Mouse (Mus musculus): ENCODE results near the gene Wipf1. TPM values are rescaled to one million over a fixed set of nuclear protein-coding genes. Genes with fewer than 3 reads are reported as not detected.
"Not testable (repeated sequence)": the region's sequence is repeated elsewhere in the genome, so short reads cannot be mapped to it uniquely, and the experiment has no call there.

Gene Wipf1
- polyA plus RNA-seq, 1 experiment from 2014 or later = 16.2 TPM

GRCm38 (mm10) chr2:73518966-73519365, 10.6 kb downstream of the Wipf1 start:
- H3K4me2 ChIP-seq (replicated peaks) = no peak overlapping the region; the same call in 1 of the 2 replicates
- H3K4me1 ChIP-seq = peaks cover 40% of the 10 kb centered on the region

GRCm38 (mm10) chr2:73518311-73518710, 11.2 kb downstream of the Wipf1 start:
- no peak overlapping the region for H3K4me2 ChIP-seq (replicated peaks)
- ATAC-seq (ENCODE audit: low FRiP score, low read depth) = no peak
- H3K4me1 ChIP-seq = peaks cover 42% of the 10 kb centered on the region
- no peaks in the 10 kb centered on the region for H3K9me3 ChIP-seq
- WGBS = 79% methylated on average over 2 of the region's 2 CpGs
- H3K9ac ChIP-seq = no peak overlapping the region
- H3K36me3 ChIP-seq = peaks cover 12% of the 10 kb centered on the region
- H3K27me3 ChIP-seq = no peaks in the 10 kb centered on the region
- H3K4me3 ChIP-seq = no peak overlapping the region
- H3K27ac ChIP-seq = peak overlapping the region; percentile 3; the same call in 1 of the 2 replicates

More at GRCm38 (mm10) chr2:73518966-73519365, 10.6 kb downstream of the Wipf1 start:
- 42% methylated on average over 5 of the region's 5 CpGs for WGBS
- no peaks in the 10 kb centered on the region for H3K9me3 ChIP-seq
- peaks cover 12% of the 10 kb centered on the region for H3K36me3 ChIP-seq
- H3K9ac ChIP-seq = no peak overlapping the region
- H3K4me3 ChIP-seq = no peak overlapping the region
- no peak for ATAC-seq (ENCODE audit: low FRiP score, low read depth)
- no peaks in the 10 kb centered on the region for H3K27me3 ChIP-seq
- peak overlapping the region; percentile 63; the same call in 1 of the 2 replicates for H3K27ac ChIP-seq

- WGBS = 90% methylated on average over 6 of the region's 6 CpGs
- Histone ChIP-seq H3K27me3 (no peaks in the 10 kb centered on the region), H3K27ac (no peak overlapping the region)
These were observed 15.4 kb downstream of the Wipf1 start for GRCm38 (mm10) chr2:73514178-73514577.

GRCm38 (mm10) chr2:73513204-73513749, 16.3 kb downstream of the Wipf1 start:
- H3K36me3 ChIP-seq = peaks cover 12% of the 10 kb centered on the region
- H3K9me3 ChIP-seq = no peaks in the 10 kb centered on the region
- no peak overlapping the region for H3K9ac ChIP-seq
- WGBS = 79% methylated on average over 2 of the region's 2 CpGs
- H3K27ac ChIP-seq = no peak overlapping the region
- peaks cover 35% of the 10 kb centered on the region for H3K4me1 ChIP-seq
- no peak for ATAC-seq (ENCODE audit: low FRiP score, low read depth)
- H3K4me2 ChIP-seq (replicated peaks) = no peak overlapping the region
- H3K27me3 ChIP-seq = no peaks in the 10 kb centered on the region
- no peak overlapping the region for H3K4me3 ChIP-seq

More at GRCm38 (mm10) chr2:73514178-73514577, 15.4 kb downstream of the Wipf1 start:
- Histone ChIP-seq H3K9ac (no peak overlapping the region), H3K4me2 (replicated peaks) (no peak overlapping the region), H3K4me3 (no peak overlapping the region), H3K36me3 (peaks cover 12% of the 10 kb centered on the region), H3K4me1 (peaks cover 33% of the 10 kb centered on the region), H3K9me3 (no peaks in the 10 kb centered on the region)
- no peak for ATAC-seq (ENCODE audit: low FRiP score, low read depth)

- no peaks in the 10 kb centered on the region for H3K9me3 ChIP-seq
- H3K9ac ChIP-seq = no peak overlapping the region
- no peaks in the 10 kb centered on the region for H3K27me3 ChIP-seq
- H3K4me2 ChIP-seq (replicated peaks) = no peak overlapping the region
- H3K4me3 ChIP-seq = no peak overlapping the region
- peaks cover 12% of the 10 kb centered on the region for H3K36me3 ChIP-seq
- H3K27ac ChIP-seq = 0 out of 2 replicates have a peak overlapping the region, but pooled peaks have one; percentile 10
- 80% methylated on average over 3 of the region's 3 CpGs for WGBS
- peaks cover 41% of the 10 kb centered on the region for H3K4me1 ChIP-seq
- no peak for ATAC-seq (ENCODE audit: low FRiP score, low read depth)
These were observed 17.5 kb downstream of the Wipf1 start for GRCm38 (mm10) chr2:73512044-73512443.

GRCm38 (mm10) chr2:73510731-73511360, 18.7 kb downstream of the Wipf1 start:
- no peak overlapping the region for H3K4me3 ChIP-seq
- no peak overlapping the region for H3K27ac ChIP-seq
- H3K9ac ChIP-seq = no peak overlapping the region
- H3K9me3 ChIP-seq = no peaks in the 10 kb centered on the region
- no peak overlapping the region for H3K4me2 ChIP-seq (replicated peaks)
- no peak for ATAC-seq (ENCODE audit: low FRiP score, low read depth)
- peaks cover 4% of the 10 kb centered on the region; the same call in 1 of the 2 replicates for H3K36me3 ChIP-seq
- H3K27me3 ChIP-seq = no peaks in the 10 kb centered on the region
- WGBS = 79% methylated on average over 7 of the region's 7 CpGs
- H3K4me1 ChIP-seq = peaks cover 44% of the 10 kb centered on the region

GRCm38 (mm10) chr2:73510025-73510288, 19.6 kb downstream of the Wipf1 start:
- Histone ChIP-seq H3K9ac (no peak overlapping the region), H3K36me3 (peaks cover 4% of the 10 kb centered on the region; the same call in 1 of the 2 replicates), H3K9me3 (no peaks in the 10 kb centered on the region), H3K27me3 (no peaks in the 10 kb centered on the region), H3K4me2 (replicated peaks) (no peak overlapping the region; the same call in 1 of the 2 replicates), H3K4me3 (no peak overlapping the region), H3K27ac (peak overlapping the region; percentile 88), H3K4me1 (peaks cover 48% of the 10 kb centered on the region)
- no peak for ATAC-seq (ENCODE audit: low FRiP score, low read depth)
- 71% methylated on average over 3 of the region's 3 CpGs for WGBS

- no peaks in the 10 kb centered on the region for H3K9me3 ChIP-seq
- H3K27ac ChIP-seq = peak overlapping the region; percentile 88
- H3K9ac ChIP-seq = no peak overlapping the region
- H3K4me2 ChIP-seq (replicated peaks) = peak overlapping the region; percentile 53
- H3K4me1 ChIP-seq = peaks cover 52% of the 10 kb centered on the region
- H3K36me3 ChIP-seq = peaks cover 4% of the 10 kb centered on the region; the same call in 1 of the 2 replicates
- ATAC-seq (ENCODE audit: low FRiP score, low read depth) = peak; percentile 77
- H3K27me3 ChIP-seq = no peaks in the 10 kb centered on the region
- no peak overlapping the region for H3K4me3 ChIP-seq
- WGBS = 23% methylated on average over 15 of the region's 15 CpGs
These were observed 20.1 kb downstream of the Wipf1 start for GRCm38 (mm10) chr2:73509248-73510024.

- Histone ChIP-seq H3K4me1 (peaks cover 45% of the 10 kb centered on the region), H3K9me3 (no peaks in the 10 kb centered on the region), H3K9ac (no peak overlapping the region), H3K4me3 (no peak overlapping the region), H3K27ac (no peak overlapping the region), H3K27me3 (no peaks in the 10 kb centered on the region), H3K4me2 (replicated peaks) (no peak overlapping the region), H3K36me3 (peaks cover 7% of the 10 kb centered on the region; the same call in 1 of the 2 replicates)
- 59% methylated on average over 7 of the region's 7 CpGs for WGBS
- ATAC-seq (ENCODE audit: low FRiP score, low read depth) = no peak
These were observed 21.6 kb downstream of the Wipf1 start for GRCm38 (mm10) chr2:73507886-73508285.

- not testable (repeated sequence) for H3K9ac ChIP-seq; H3K4me3 ChIP-seq; H3K9me3 ChIP-seq; ATAC-seq (ENCODE audit: low FRiP score, low read depth); H3K27me3 ChIP-seq; H3K4me2 ChIP-seq (replicated peaks); H3K27ac ChIP-seq
- peaks cover 42% of the 10 kb centered on the region for H3K4me1 ChIP-seq
- H3K36me3 ChIP-seq = peaks cover 16% of the 10 kb centered on the region; the same call in 1 of the 2 replicates
- WGBS = 97% methylated on average over 4 of the region's 4 CpGs
These were observed 23.2 kb downstream of the Wipf1 start for GRCm38 (mm10) chr2:73506337-73506736.

- peak; percentile 71 for ATAC-seq (ENCODE audit: low FRiP score, low read depth)
- no peaks in the 10 kb centered on the region for H3K27me3 ChIP-seq
- WGBS = 87% methylated on average over 10 of the region's 10 CpGs
- H3K36me3 ChIP-seq = peaks cover 27% of the 10 kb centered on the region
- H3K9me3 ChIP-seq = no peaks in the 10 kb centered on the region
- H3K4me2 ChIP-seq (replicated peaks) = no peak overlapping the region
- 0 out of 2 replicates have a peak overlapping the region, but pooled peaks have one; percentile 49 for H3K27ac ChIP-seq
- H3K9ac ChIP-seq = no peak overlapping the region
- no peak overlapping the region for H3K4me3 ChIP-seq
- peaks cover 21% of the 10 kb centered on the region for H3K4me1 ChIP-seq
These were observed 26.6 kb downstream of the Wipf1 start for GRCm38 (mm10) chr2:73502863-73503429.

- 81% methylated on average over 13 of the region's 13 CpGs for WGBS
- peaks cover 29% of the 10 kb centered on the region for H3K4me1 ChIP-seq
- no peak overlapping the region for H3K4me3 ChIP-seq
- no peak for ATAC-seq (ENCODE audit: low FRiP score, low read depth)
- no peak overlapping the region for H3K9ac ChIP-seq
- H3K4me2 ChIP-seq (replicated peaks) = no peak overlapping the region
- H3K27me3 ChIP-seq = no peaks in the 10 kb centered on the region
- no peaks in the 10 kb centered on the region for H3K9me3 ChIP-seq
- peaks cover 28% of the 10 kb centered on the region for H3K36me3 ChIP-seq
- no peak overlapping the region for H3K27ac ChIP-seq
These were observed 28.7 kb downstream of the Wipf1 start for GRCm38 (mm10) chr2:73500864-73501263.
